Mouse (Mus musculus): ENCODE measurements around the gene Ikzf3. TPM values are rescaled to one million over a fixed set of nuclear protein-coding genes. Genes with fewer than 3 reads are reported as not detected.

Ikzf3 gene
- not detected for polyA plus RNA-seq (2012; fragmentation: generic; extraction: Trizol)

GRCm38 (mm10) chr11:98545711-98546231 lies at the start of gene Ikzf3:
Gene Ikzf3 (minus strand): TSS chr11:98546031.

GRCm38 (mm10) chr11:98586892-98587563 lies 41.2 kb upstream of the Ikzf3 start, which contains the start of gene Ormdl3:
Gene Ormdl3 (minus strand): TSS chr11:98587368.

GRCm38 (mm10) chr11:98550975-98551828 lies 5.4 kb upstream of the Ikzf3 start, which contains the start of gene Zpbp2:
Gene Zpbp2 (plus strand): TSS chr11:98551097.

GRCm38 (mm10) chr11:98446213-98446561 lies 99.6 kb downstream of the Ikzf3 start, which contains the start of gene Grb7:
Gene Grb7 (plus strand): TSS chr11:98446394.

GRCm38 (mm10) chr11:98438331-98439158 lies 107.3 kb downstream of the Ikzf3 start, which contains the start of gene Mien1:
Gene Mien1 (minus strand): TSS chr11:98438991.

Other genes starting within 250 kb of the Ikzf3 start
- not detected for gene Neurod2, start 216.4 kb downstream of the Ikzf3 start, polyA plus RNA-seq (2012; fragmentation: generic; extraction: Trizol)
- 10 to 100 TPM in 1 of 2 experiments, 1 to 10 TPM in 1; 1.1 to 17.9 TPM for gene Ppp1r1b, start 197.6 kb downstream of the Ikzf3 start, polyA plus RNA-seq (2012; fragmentation: generic; extraction: Trizol)
- 10 to 100 TPM; 30.8 to 58.6 TPM for gene Stard3, start 187.7 kb downstream of the Ikzf3 start, polyA plus RNA-seq (2012; fragmentation: generic; extraction: Trizol)
- gene Tcap, start 162.2 kb downstream of the Ikzf3 start, polyA plus RNA-seq (2012; fragmentation: generic; extraction: Trizol): under 1 TPM; 0.04 to 0.47 TPM
- gene Pnmt, start 159.6 kb downstream of the Ikzf3 start, polyA plus RNA-seq (2012; fragmentation: generic; extraction: Trizol): under 1 TPM in 1 of 2 experiments, not detected in 1; 0.04 TPM
- 10 to 100 TPM in 1 of 2 experiments, 1 to 10 TPM in 1; 5.7 to 12.6 TPM for gene Pgap3, start 145.5 kb downstream of the Ikzf3 start, polyA plus RNA-seq (2012; fragmentation: generic; extraction: Trizol)
- gene Erbb2, start 133.6 kb downstream of the Ikzf3 start, polyA plus RNA-seq (2012; fragmentation: generic; extraction: Trizol): 10 to 100 TPM; 14.9 to 36.2 TPM
- 100 to 1,000 TPM; 153 to 160 TPM for gene Mien1, start 107.0 kb downstream of the Ikzf3 start, polyA plus RNA-seq (2012; fragmentation: generic; extraction: Trizol)
- gene Grb7, start 99.6 kb downstream of the Ikzf3 start, polyA plus RNA-seq (2012; fragmentation: generic; extraction: Trizol): under 1 TPM in 1 of 2 experiments, not detected in 1; 0.06 TPM
- gene Zpbp2, start 5.1 kb upstream of the Ikzf3 start, polyA plus RNA-seq (2012; fragmentation: generic; extraction: Trizol): not detected
- 10 to 100 TPM; 14.3 to 82.1 TPM for gene Ormdl3, start 41.3 kb upstream of the Ikzf3 start, polyA plus RNA-seq (2012; fragmentation: generic; extraction: Trizol)
- gene Lrrc3c, start 52.3 kb upstream of the Ikzf3 start, polyA plus RNA-seq (2012; fragmentation: generic; extraction: Trizol): not detected
- under 1 TPM; 0.15 to 0.25 TPM for gene Gm12355, start 79.6 kb upstream of the Ikzf3 start, polyA plus RNA-seq (2012; fragmentation: generic; extraction: Trizol)
- gene Gsdma3, start 80.3 kb upstream of the Ikzf3 start, polyA plus RNA-seq (2012; fragmentation: generic; extraction: Trizol): not detected
- gene Gsdma2, start 100.7 kb upstream of the Ikzf3 start, polyA plus RNA-seq (2012; fragmentation: generic; extraction: Trizol): not detected
- under 1 TPM; 0.01 to 0.02 TPM for gene Gsdma, start 118.3 kb upstream of the Ikzf3 start, polyA plus RNA-seq (2012; fragmentation: generic; extraction: Trizol)
- 100 to 1,000 TPM; 237 to 309 TPM for gene Psmd3, start 136.5 kb upstream of the Ikzf3 start, polyA plus RNA-seq (2012; fragmentation: generic; extraction: Trizol)
- under 1 TPM in 1 of 2 experiments, not detected in 1; 0.12 TPM for gene Csf3, start 155.2 kb upstream of the Ikzf3 start, polyA plus RNA-seq (2012; fragmentation: generic; extraction: Trizol)
- gene Med24, start 183.4 kb upstream of the Ikzf3 start, polyA plus RNA-seq (2012; fragmentation: generic; extraction: Trizol): 10 to 100 TPM; 26.6 to 55.9 TPM
- 100 to 1,000 TPM in 1 of 2 experiments, 10 to 100 TPM in 1; 52.9 to 416 TPM for gene Thra, start 194.6 kb upstream of the Ikzf3 start, polyA plus RNA-seq (2012; fragmentation: generic; extraction: Trizol)
- 10 to 100 TPM; 16.1 to 18.8 TPM for gene Nr1d1, start 229.3 kb upstream of the Ikzf3 start, polyA plus RNA-seq (2012; fragmentation: generic; extraction: Trizol)
- gene Msl1, start 249.5 kb upstream of the Ikzf3 start, polyA plus RNA-seq (2012; fragmentation: generic; extraction: Trizol): 10 to 100 TPM; 31.2 to 53.1 TPM

Measured in C3H10T1/2 (cell line).